Mouse (Mus musculus) liver, adult 2 months (tissue): ENCODE measurements around the gene Lad1. TPM values are rescaled to one million over a fixed set of nuclear protein-coding genes. Genes with fewer than 3 reads are reported as not detected.

Experiments
- DNase-seq: peaks from one replicate; pipeline ENCODE4 v3.0.0-alpha.2; 2011; ENCODE audit warnings: low read depth, low spot score; ENCODE audit errors: extremely low read depth
- H3K27ac ChIP-seq: fragments of 200-500 bp; replicated peaks from 2 replicates; pipeline ENCODE4 v1.5.1; 2012; ENCODE audit warnings: low read depth, mild to moderate bottlenecking, control low read depth, inconsistent platforms, low read length; ENCODE audit not compliant: insufficient read depth
- H3K27me3 ChIP-seq: fragments of 200-500 bp; 2 replicates; pipeline ENCODE4 v1.6.1; 2012; ENCODE audit warnings: mild to moderate bottlenecking, moderate library complexity, low read length, inconsistent platforms; ENCODE audit not compliant: control insufficient read depth, insufficient read depth
- H3K36me3 ChIP-seq: fragments of 200-500 bp; 2 replicates; pipeline ENCODE4 v1.6.1; 2012; ENCODE audit warnings: low read length, inconsistent platforms; ENCODE audit not compliant: control insufficient read depth, insufficient read depth
- H3K4me1 ChIP-seq: fragments of 200-500 bp; 2 replicates; pipeline ENCODE4 v1.6.1; 2011; ENCODE audit warnings: low read length; ENCODE audit not compliant: control insufficient read depth, insufficient read depth
- H3K4me3 ChIP-seq: fragments of 200-500 bp; 2 replicates; pipeline ENCODE4 v1.5.1; 2011; ENCODE audit warnings: low read depth, mild to moderate bottlenecking, control low read depth, low read length, moderate library complexity; ENCODE audit not compliant: insufficient read depth
- H3K79me2 ChIP-seq: fragments of 200-500 bp; 2 replicates; pipeline ENCODE4 v1.6.1; 2012; ENCODE audit warnings: inconsistent platforms, mild to moderate bottlenecking, low read length, moderate library complexity; ENCODE audit not compliant: control insufficient read depth, insufficient read depth
- H3K9ac ChIP-seq: fragments of 200-500 bp; 2 replicates; pipeline ENCODE4 v1.6.1; 2012; ENCODE audit warnings: low read depth, mild to moderate bottlenecking, control low read depth, inconsistent platforms, low read length
- CTCF ChIP-seq: fragments of 200-500 bp; IDR thresholded peaks from 2 replicates; pipeline ENCODE4 v1.5.1; 2011; ENCODE audit warnings: low read depth, low read length, control low read depth
- POLR2A ChIP-seq: fragments of 200-500 bp; IDR thresholded peaks from 2 replicates; pipeline ENCODE4 v1.6.1; 2011; ENCODE audit warnings: low read length, control low read depth; ENCODE audit not compliant: insufficient read depth; ENCODE audit errors: extremely low read depth
- whole genome bisulfite sequencing: fragments of 180-500 bp; shearing (Covaris S2); methylation state at CpG from one replicate; pipeline ENCODE4 v1.1.7; 2018; 5-methylcytosine and 5-hydroxymethylcytosine counted together
- polyA plus RNA-seq: library from polyadenylated mRNA; depleted of rRNA; stranded (reverse); fragments of >200 nt; gene quantifications from 2 replicates; pipeline ENCODE4 v1.2.3, GENCODE M21; 2012; rRNA removed
- total RNA-seq: library from RNA; depleted of rRNA; stranded (reverse); fragments of >200 nt; gene quantifications from 2 replicates; pipeline ENCODE4 v1.2.3, GENCODE M21; 2014; rRNA removed

The Lad1 gene
- total and polyA plus RNA-seq, 2 experiments = 0.55 to 3.4 TPM

DNA sequence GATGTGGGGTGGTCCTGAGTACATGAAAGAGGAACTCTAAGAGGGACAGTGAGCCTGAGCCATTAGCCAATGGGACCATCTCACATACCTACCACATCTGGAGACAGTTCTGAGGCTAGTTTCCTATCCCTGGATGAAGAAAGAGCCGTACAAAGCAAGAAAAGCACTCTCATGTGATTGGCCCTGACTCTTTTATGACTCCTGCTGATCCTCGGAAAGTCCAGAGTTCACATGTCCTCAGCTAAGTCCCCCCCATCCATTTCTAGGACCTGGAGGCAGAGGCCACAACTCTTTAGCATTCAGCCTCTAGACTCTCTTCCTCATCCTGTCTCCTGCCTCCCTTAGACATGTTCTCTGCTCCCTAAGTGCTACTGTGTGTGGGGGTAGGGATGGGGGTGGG, 58.9 kb downstream of the Lad1 start:
- Histone ChIP-seq H3K27me3 (no peaks in the 10 kb centered on the region), H3K4me1 (no peaks in the 10 kb centered on the region), H3K27ac (no peak overlapping the region), H3K36me3 (no peaks in the 10 kb centered on the region), H3K9ac (no peak overlapping the region), H3K4me3 (no peak overlapping the region), H3K79me2 (no peaks in the 10 kb centered on the region)
- DNase-seq = no peak
- TF ChIP-seq POLR2A (no peak), CTCF (no peak)
- 63% methylated on average over 2 of the region's 2 CpGs for WGBS

DNA sequence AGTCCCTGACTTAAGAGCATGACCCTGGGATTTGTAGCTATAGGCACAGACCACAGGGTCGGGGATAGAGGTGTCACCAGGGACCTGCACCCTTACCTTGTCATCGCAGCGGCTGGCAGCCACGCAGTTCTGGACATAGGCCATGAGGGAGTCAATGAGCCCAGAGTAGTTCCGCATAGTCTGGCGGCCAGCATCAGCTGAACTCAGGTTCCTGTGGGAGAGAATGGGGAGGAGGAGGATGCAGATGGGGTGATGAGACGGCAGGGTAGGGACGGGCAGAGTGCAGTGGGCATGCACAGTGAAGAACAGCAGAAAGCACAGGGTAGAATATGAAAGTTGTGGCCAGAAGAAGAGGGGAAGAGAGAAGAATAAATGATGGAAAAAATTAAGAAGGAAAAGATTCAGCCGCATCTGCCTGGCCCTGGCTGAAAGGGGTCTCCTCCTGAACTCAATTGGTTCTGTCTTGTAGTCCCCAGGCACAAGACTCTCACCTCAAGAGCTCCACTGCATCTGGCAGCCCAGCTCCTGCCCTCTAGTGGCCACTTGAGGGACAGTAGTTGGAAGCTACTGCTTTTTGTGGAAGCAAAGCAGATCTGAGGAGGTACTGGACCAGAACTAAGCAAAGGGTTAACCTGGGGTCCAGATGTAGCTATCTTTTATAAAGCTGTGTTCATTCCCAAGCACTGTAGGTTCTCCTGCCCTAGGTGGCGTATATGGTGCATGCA, 64.1 kb downstream of the Lad1 start:
- DNase-seq = peak; percentile 31
- TF ChIP-seq CTCF (peak; percentile 89), POLR2A (no peak)
- no peaks in the 10 kb centered on the region for H3K4me1 ChIP-seq
- H3K79me2 ChIP-seq = no peaks in the 10 kb centered on the region
- WGBS = 60% methylated on average over 10 of the region's 10 CpGs
- H3K9ac ChIP-seq = no peak overlapping the region
- no peak overlapping the region for H3K27ac ChIP-seq
- no peaks in the 10 kb centered on the region for H3K36me3 ChIP-seq
- H3K4me3 ChIP-seq = no peak overlapping the region
- H3K27me3 ChIP-seq = no peaks in the 10 kb centered on the region

Other genes starting within 250 kb of the Lad1 start
- gene Nav1, start 211.3 kb upstream of the Lad1 start, total RNA-seq = 0.83 and 1.5 TPM in 2 replicates
- gene Nav1, start 211.3 kb upstream of the Lad1 start, polyA plus RNA-seq = 1.1 and 1.8 TPM in 2 replicates
- 11.9 and 12.2 TPM in 2 replicates for gene Csrp1, start 98.5 kb upstream of the Lad1 start, total RNA-seq
- 12.1 and 13.7 TPM in 2 replicates for gene Csrp1, start 98.5 kb upstream of the Lad1 start, polyA plus RNA-seq
- gene Phlda3, start 52.5 kb upstream of the Lad1 start, total RNA-seq = 1.7 and 1.9 TPM in 2 replicates
- 0.62 and 1.8 TPM in 2 replicates for gene Phlda3, start 52.5 kb upstream of the Lad1 start, polyA plus RNA-seq
- gene Tnni1, start 39.2 kb upstream of the Lad1 start, total RNA-seq = 0.46 TPM in 1 of 2 replicates, not detected in the other
- gene Tnni1, start 39.2 kb upstream of the Lad1 start, polyA plus RNA-seq = 0.14 TPM in 1 of 2 replicates, not detected in the other
- 0.46 and 0.54 TPM in 2 replicates for gene Tnnt2, start 17.8 kb downstream of the Lad1 start, total RNA-seq
- 0.06 and 0.09 TPM in 2 replicates for gene Tnnt2, start 17.8 kb downstream of the Lad1 start, polyA plus RNA-seq
- 0.09 TPM in 1 of 2 replicates, not detected in the other for gene Pkp1, start 100.6 kb downstream of the Lad1 start, total RNA-seq
- 0.13 TPM in 1 of 2 replicates, not detected in the other for gene Pkp1, start 100.6 kb downstream of the Lad1 start, polyA plus RNA-seq
- gene Igfn1, start 187.7 kb downstream of the Lad1 start, total RNA-seq = not detected in 2 replicates
- not detected in 2 replicates for gene Igfn1, start 187.7 kb downstream of the Lad1 start, polyA plus RNA-seq
- 18.2 and 20.1 TPM in 2 replicates for gene Tmem9, start 189.6 kb downstream of the Lad1 start, total RNA-seq
- 32.3 and 39.1 TPM in 2 replicates for gene Tmem9, start 189.6 kb downstream of the Lad1 start, polyA plus RNA-seq
- not detected in 2 replicates for gene Ascl5, start 232.2 kb downstream of the Lad1 start, total RNA-seq
- gene Ascl5, start 232.2 kb downstream of the Lad1 start, polyA plus RNA-seq = not detected in 2 replicates
- gene Cacna1s, start 234.2 kb downstream of the Lad1 start, total RNA-seq = 0.13 and 0.65 TPM in 2 replicates
- gene Cacna1s, start 234.2 kb downstream of the Lad1 start, polyA plus RNA-seq = not detected in 2 replicates